Mouse (Mus musculus) right cerebral cortex, adult 2 months (tissue): ENCODE measurements around the gene Zswim5.

Source experiments
- DNase-seq, 2 experiments: peaks; one replicate each; pipeline ENCODE4 v3.0.0; 2021 to 2022; ENCODE audit warnings: low spot score in 2 of 2

Zswim5 gene

GRCm38 (mm10) chr4:117005611-117006400 is 128.6 kb downstream of the Zswim5 start:
- no peak for DNase-seq

DNA sequence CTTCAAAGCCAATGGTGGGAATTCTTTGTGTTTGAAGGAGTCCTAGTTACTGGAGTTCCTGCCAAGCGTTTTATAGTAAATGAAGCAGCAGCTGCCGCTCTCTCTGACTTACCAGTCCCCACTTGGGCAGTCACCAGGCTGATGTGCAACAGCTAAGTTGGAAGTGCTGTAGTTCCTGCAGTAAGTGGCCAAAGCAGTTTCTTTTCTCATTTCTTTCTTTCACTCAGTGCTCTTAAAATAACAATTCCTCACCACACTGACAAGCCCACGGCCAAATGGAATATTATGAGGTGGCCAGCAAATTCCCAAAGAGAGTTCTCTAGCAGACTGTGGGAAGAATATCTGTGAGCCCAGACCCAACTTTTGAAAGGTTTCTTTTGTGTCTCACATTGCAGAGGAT is 129.9 kb downstream of the Zswim5 start:
- no peak for DNase-seq

- no peak for DNase-seq
These were observed 133.1 kb downstream of the Zswim5 start for GRCm38 (mm10) chr4:117010231-117010630.

DNA sequence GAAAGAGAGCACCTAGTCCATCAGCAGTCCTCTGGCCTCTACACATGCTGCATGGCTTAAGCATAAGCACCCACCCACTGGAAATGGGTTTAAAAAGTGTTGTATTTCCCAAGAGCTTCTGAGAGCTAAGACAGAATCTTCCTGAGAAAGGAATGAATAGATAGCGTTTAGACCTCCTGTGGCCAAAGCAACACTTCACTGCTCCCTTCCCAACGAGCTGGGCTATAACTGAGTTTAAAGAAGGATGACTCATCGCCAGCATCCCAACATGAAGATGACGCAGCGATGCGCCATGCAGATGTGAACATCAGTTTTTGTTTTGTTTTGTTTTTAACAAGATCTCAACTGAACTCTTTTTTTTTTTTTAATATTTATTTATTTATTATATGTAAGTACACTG is 136.4 kb downstream of the Zswim5 start:
- no peak for DNase-seq

DNA sequence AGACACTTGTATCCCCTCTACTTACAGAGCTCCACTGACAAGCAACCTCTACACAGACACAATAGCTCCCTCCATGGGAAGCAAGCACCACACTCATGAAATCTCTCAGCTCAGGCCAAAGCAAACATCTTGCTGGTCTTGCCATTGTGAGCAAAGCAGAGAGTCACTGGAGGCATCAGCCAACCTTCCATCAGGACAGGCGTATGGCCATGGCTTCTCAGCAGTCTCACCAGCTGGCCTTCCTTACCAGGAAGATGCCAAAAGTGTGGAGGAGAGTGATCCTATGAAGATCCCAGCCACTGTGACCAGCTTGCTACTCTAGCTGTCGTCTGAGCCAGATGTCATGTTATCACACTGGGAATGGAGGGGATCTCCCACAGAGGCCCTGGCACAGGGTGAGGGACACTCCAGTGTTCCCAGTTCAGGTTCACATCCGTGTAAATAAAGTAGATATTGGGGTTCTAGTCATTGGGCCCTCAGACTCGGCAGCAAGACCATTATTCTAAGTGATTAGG is 137.8 kb downstream of the Zswim5 start:
- DNase-seq = no peak

- no peak for DNase-seq
These were observed 140.6 kb downstream of the Zswim5 start for GRCm38 (mm10) chr4:117017738-117018137.

- DNase-seq = no peak
These were observed 141.2 kb downstream of the Zswim5 start for GRCm38 (mm10) chr4:117018327-117018726.

GRCm38 (mm10) chr4:117019206-117020134 is 142.3 kb downstream of the Zswim5 start, which contains the start of gene Eif2b3:
Eif2b3 (plus strand) TSS chr4:117019402.
- peak; percentile 93 to 94 for DNase-seq

DNA sequence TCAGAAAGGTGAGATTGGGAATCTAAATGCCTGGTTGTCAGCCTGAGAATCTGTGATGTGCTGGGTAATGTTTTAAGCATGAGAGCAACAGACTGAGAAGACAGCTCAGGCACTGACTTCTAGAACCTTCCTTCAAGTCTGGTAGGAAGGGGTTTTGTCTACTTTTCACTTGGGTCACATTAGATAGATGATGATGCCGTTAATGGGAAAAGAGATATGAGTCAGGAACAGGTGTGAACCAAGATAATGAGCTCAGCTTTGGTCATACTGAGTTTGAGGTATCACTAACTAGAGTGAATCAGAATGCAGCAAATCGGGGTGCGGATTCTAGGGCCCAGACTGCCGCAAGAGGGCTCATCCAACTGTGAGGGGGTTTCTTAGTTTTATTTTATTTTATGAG is 146.3 kb downstream of the Zswim5 start:
- DNase-seq = no peak

- no peak for DNase-seq
These were observed 153.9 kb downstream of the Zswim5 start for GRCm38 (mm10) chr4:117031105-117031504.
